Mouse (Mus musculus) colon, adult 2 months (tissue): ENCODE data around the gene Cebpb. TPM values are rescaled to one million over a fixed set of nuclear protein-coding genes. Genes with fewer than 3 reads are reported as not detected.

ENCODE experiments used
- polyA plus RNA-seq: library from polyadenylated mRNA; depleted of rRNA; stranded (reverse); fragments of >200 nt; gene quantifications from 2 replicates; pipeline ENCODE4 v1.2.3, GENCODE M21; 2012; rRNA removed

Cebpb gene
- 199 and 203 TPM in 2 replicates for polyA plus RNA-seq

DNA sequence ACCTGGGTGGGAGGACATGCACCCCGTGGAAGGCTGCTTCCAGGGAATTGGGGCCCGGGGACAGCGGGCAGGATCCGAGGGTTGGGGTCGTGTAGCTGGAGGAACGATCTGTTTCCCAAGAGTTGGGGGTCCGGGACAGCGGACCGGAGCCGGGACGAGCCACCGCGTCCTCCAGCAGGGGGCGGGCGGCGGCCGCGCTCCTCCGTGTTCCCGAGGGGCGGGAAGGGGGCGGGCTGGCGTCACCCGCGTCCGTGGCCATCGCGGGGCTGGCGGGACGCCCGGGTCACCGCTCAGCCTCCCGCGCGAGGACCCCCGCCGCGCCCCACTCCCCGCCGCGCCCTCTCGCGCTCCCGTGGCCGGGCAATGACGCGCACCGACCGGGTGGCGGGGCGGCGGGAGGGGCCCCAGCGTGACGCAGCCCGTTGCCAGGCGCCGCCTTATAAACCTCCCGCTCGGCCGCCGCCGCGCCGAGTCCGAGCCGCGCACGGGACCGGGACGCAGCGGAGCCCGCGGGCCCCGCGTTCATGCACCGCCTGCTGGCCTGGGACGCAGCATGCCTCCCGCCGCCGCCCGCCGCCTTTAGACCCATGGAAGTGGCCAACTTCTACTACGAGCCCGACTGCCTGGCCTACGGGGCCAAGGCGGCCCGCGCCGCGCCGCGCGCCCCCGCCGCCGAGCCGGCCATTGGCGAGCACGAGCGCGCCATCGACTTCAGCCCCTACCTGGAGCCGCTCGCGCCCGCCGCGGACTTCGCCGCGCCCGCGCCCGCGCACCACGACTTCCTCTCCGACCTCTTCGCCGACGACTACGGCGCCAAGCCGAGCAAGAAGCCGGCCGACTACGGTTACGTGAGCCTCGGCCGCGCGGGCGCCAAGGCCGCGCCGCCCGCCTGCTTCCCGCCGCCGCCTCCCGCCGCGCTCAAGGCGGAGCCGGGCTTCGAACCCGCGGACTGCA, at the start of gene Cebpb:
Cebpb (plus strand) TSS at position 418 of the 954 bp plus-strand sequence.

DNA sequence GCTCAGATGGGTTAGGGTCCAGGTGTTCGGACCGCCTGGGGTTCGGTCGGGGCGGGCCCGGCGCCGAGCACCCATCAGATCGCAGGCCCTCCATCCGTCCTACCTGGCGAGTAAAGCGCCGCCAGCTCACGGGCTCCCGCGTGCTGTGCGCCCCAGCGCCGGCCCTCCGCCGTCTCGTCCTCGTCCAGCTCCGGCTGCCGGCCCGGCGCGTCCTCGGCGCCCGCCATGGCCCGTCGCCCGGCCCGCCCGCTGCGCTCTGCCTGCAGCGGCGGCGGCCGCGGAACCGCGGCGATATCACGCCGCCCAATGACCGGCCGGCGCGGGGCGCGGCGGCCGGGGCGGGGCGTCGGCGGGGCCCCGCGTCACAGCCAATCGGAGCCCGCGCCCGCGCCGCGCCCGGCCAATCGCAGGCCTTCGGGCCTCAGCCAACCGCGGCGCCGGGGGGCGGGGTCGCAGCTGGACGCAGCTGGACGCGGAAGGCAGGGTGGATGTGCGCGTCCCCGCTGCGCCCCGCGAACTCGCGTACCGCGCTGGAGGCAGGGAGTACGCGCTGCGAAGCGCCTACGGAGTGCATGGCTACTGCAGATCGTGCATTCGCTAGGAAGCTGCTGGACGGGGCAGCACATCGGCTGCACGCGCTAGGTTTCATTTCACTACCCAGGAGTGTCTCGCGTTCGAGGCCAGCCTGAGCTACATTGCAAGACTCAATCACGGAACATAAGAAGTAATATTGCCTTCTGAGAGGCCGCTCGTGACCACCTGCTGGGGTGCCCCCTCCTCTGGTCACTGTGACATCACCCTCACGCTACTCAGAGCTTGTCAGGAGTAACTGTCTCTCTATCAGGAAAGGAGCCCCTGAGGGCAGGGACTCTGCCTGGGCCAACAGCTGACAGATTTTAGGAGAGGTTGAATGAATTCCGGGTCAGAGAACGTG, 27.2 kb upstream of the Cebpb start, which contains the start of gene Gm20431:
Gm20431 (minus strand) TSS at position 227 of the 934 bp plus-strand sequence.

DNA sequence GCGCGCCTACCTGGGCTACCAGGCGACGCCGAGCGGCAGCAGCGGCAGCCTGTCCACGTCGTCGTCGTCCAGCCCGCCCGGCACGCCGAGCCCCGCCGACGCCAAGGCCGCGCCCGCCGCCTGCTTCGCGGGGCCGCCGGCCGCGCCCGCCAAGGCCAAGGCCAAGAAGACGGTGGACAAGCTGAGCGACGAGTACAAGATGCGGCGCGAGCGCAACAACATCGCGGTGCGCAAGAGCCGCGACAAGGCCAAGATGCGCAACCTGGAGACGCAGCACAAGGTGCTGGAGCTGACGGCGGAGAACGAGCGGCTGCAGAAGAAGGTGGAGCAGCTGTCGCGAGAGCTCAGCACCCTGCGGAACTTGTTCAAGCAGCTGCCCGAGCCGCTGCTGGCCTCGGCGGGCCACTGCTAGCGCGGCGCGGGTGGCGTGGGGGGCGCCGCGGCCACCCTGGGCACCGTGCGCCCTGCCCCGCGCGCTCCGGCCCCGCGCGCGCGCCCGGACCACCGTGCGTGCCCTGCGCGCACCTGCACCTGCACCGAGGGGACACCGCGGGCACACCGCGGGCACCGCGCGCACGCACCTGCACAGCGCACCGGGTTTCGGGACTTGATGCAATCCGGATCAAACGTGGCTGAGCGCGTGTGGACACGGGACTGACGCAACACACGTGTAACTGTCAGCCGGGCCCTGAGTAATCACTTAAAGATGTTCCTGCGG, 945 bp downstream of the Cebpb start, which contains the start of gene Tmem189:
Tmem189 (minus strand) TSS at position 322 of the 718 bp plus-strand sequence.

Other genes starting within 250 kb of the Cebpb start
- gene Rnf114, start 196.3 kb upstream of the Cebpb start, polyA plus RNA-seq = 68.2 and 83.7 TPM in 2 replicates
- 52.2 and 55.5 TPM in 2 replicates for gene Spata2, start 196.0 kb upstream of the Cebpb start, polyA plus RNA-seq
- 24.1 and 27.0 TPM in 2 replicates for gene Snai1, start 150.7 kb upstream of the Cebpb start, polyA plus RNA-seq
- gene Ube2v1, start 56.8 kb upstream of the Cebpb start, polyA plus RNA-seq = 120 TPM in 2 replicates
- gene Gm20431, start 27.4 kb upstream of the Cebpb start, polyA plus RNA-seq = 12.9 and 18.7 TPM in 2 replicates
- 144 and 212 TPM in 2 replicates for gene Tmem189, start 907 bp downstream of the Cebpb start, polyA plus RNA-seq
- 36.5 and 39.0 TPM in 2 replicates for gene Ptpn1, start 243.1 kb downstream of the Cebpb start, polyA plus RNA-seq